Mouse (Mus musculus): ENCODE measurements around the gene Anapc15-ps. TPM values are rescaled to one million over a fixed set of nuclear protein-coding genes. Genes with fewer than 3 reads are reported as not detected.

The Anapc15-ps gene
- polyA plus RNA-seq, 1 experiment from 2014 or later, result not detected

DNA sequence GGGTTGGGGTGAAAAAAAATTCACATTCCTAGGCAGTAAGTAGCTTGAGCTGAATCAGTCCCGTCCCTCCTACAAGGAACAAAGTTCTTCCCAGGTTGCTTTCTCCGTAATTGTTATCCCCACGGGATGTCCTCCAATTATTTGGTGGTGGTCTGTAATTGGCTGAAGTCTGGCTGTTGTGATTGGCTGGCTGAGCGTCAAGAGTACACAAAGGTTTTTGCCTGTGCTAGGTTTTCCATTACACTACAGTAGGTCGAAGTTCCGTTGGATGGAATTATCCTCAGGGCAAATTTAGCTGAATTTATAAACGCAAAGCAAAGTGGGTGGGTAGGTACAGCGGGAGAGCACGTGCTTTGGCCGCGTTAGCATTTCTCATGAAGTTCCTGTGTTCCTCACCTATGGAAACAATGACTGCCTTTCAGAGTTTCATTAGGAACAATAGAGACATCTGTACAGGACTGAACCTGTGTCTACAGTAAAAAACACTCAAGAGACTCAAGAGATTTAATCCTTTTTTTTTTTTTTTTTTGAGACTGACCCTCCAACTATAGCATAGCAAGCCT is 24.8 kb downstream of the Anapc15-ps start:
- ATAC-seq (ENCODE audit: low FRiP score, low TSS enrichment), result no peak
- H3K4me1 ChIP-seq (ENCODE audit: control insufficient read depth, insufficient read depth, low read length), result no peaks in the 10 kb centered on the region

DNA sequence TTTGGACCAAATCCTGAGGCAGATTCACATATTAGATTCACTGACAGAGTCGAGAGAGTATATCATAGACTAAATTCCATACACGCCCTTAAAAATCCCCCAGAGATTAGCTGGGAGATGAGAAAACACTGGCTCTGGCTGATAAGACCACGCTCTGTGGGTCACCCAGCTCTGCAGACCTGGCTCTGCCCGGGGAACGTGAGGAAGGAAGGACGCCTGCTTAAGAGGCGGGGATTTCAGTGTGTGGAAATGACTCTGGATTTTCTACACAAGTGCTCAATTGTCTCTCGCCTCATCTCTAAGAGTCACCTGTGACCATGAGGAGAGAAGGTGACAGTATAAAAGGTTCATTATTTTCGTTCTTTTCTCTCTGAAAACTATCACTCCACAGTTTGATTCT is 26.1 kb downstream of the Anapc15-ps start:
- Histone ChIP-seq H3K9me3 (ENCODE audit: control insufficient read depth, low read length) (no peaks in the 10 kb centered on the region), H3K36me3 (ENCODE audit: control insufficient read depth, insufficient read depth, low read length) (no peaks in the 10 kb centered on the region), H3K4me1 (ENCODE audit: control insufficient read depth, insufficient read depth, low read length) (no peaks in the 10 kb centered on the region), H3K27me3 (ENCODE audit: control insufficient read depth, insufficient read depth, low read length) (no peaks in the 10 kb centered on the region), H3K4me2 (replicated peaks; ENCODE audit: low read depth, low read length) (no peak overlapping the region), H3K4me3 (ENCODE audit: low read length) (no peak overlapping the region), H3K27ac (ENCODE audit: low read depth, low read length) (no peak overlapping the region), H3K9ac (ENCODE audit: low read depth, low read length) (no peak overlapping the region)
- WGBS, result 72% methylated on average over 9 of the region's 9 CpGs
- no peak for ATAC-seq (ENCODE audit: low FRiP score, low TSS enrichment)

More for the DNA sequence above, 24.8 kb downstream of the Anapc15-ps start:
- Histone ChIP-seq H3K27ac (ENCODE audit: low read depth, low read length) (no peak overlapping the region), H3K9me3 (ENCODE audit: control insufficient read depth, low read length) (no peaks in the 10 kb centered on the region), H3K4me2 (replicated peaks; ENCODE audit: low read depth, low read length) (no peak overlapping the region), H3K36me3 (ENCODE audit: control insufficient read depth, insufficient read depth, low read length) (no peaks in the 10 kb centered on the region), H3K4me3 (ENCODE audit: low read length) (no peak overlapping the region), H3K27me3 (ENCODE audit: control insufficient read depth, insufficient read depth, low read length) (no peaks in the 10 kb centered on the region), H3K9ac (ENCODE audit: low read depth, low read length) (no peak overlapping the region)
- 90% methylated on average over 11 of the region's 11 CpGs for WGBS

DNA sequence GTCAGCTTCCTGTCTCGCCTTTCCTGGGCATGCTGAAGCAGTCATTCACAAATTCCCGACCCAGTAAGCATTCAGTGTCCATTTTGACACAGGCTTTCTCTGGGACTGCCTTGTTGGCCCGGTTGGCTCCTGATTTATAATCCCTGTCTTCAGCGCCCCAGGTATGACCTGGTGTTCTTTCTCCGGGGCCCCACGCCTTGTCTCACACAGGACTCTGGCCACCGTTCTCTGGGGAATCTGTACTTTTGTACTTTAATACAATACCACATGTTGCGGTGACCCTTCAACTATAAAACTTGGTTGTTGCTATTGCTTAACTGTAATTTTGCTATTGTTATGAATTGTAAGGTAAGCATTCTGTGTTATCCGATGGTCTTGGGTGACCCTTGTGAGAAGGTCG is 26.7 kb downstream of the Anapc15-ps start:
- Histone ChIP-seq H3K4me1 (ENCODE audit: control insufficient read depth, insufficient read depth, low read length) (no peaks in the 10 kb centered on the region), H3K4me3 (ENCODE audit: low read length) (no peak overlapping the region), H3K36me3 (ENCODE audit: control insufficient read depth, insufficient read depth, low read length) (no peaks in the 10 kb centered on the region), H3K9me3 (ENCODE audit: control insufficient read depth, low read length) (no peaks in the 10 kb centered on the region), H3K27ac (ENCODE audit: low read depth, low read length) (no peak overlapping the region), H3K9ac (ENCODE audit: low read depth, low read length) (no peak overlapping the region), H3K27me3 (ENCODE audit: control insufficient read depth, insufficient read depth, low read length) (no peaks in the 10 kb centered on the region), H3K4me2 (replicated peaks; ENCODE audit: low read depth, low read length) (no peak overlapping the region)
- ATAC-seq (ENCODE audit: low FRiP score, low TSS enrichment), result no peak
- 75% methylated on average over 10 of the region's 10 CpGs for WGBS

DNA sequence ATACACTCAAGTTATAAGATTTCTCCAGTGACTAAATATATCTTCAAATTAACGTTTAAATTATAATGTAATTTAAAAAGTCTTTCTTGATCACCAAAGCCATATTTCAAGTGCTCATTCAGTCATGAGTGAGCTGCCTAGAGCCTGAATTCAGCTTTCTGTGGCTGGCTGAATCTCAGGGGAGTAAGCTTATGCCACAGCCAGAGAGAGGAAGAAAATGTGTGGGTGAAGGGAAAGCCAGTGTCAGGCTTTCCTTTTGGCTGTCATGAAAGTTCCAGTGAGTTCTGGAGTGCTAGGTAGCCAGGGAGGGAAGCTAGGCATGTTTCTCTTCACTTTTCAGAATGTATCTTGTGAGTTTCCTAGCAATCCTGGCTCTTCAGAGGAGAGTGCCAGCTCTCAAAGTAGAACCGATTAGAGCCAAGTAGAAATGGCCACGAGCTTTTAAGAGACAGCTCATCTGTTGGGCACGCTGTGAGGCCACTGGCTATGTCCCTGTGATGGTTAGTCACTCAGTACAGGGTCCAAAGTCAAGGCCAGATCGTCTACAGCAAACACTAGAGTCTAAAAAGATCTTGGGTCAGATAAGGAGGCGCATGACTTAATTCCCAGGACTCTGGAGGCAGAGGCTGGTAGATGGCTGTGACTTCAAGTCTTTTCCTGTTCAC is 29.4 kb downstream of the Anapc15-ps start:
- Histone ChIP-seq H3K27me3 (ENCODE audit: control insufficient read depth, insufficient read depth, low read length) (no peaks in the 10 kb centered on the region), H3K9me3 (ENCODE audit: control insufficient read depth, low read length) (no peaks in the 10 kb centered on the region), H3K9ac (ENCODE audit: low read depth, low read length) (no peak overlapping the region), H3K4me2 (replicated peaks; ENCODE audit: low read depth, low read length) (no peak overlapping the region), H3K36me3 (ENCODE audit: control insufficient read depth, insufficient read depth, low read length) (no peaks in the 10 kb centered on the region), H3K4me3 (ENCODE audit: low read length) (no peak overlapping the region), H3K4me1 (ENCODE audit: control insufficient read depth, insufficient read depth, low read length) (no peaks in the 10 kb centered on the region), H3K27ac (ENCODE audit: low read depth, low read length) (no peak overlapping the region)
- 73% methylated on average over 6 of the region's 6 CpGs for WGBS
- ATAC-seq (ENCODE audit: low FRiP score, low TSS enrichment), result no peak

DNA sequence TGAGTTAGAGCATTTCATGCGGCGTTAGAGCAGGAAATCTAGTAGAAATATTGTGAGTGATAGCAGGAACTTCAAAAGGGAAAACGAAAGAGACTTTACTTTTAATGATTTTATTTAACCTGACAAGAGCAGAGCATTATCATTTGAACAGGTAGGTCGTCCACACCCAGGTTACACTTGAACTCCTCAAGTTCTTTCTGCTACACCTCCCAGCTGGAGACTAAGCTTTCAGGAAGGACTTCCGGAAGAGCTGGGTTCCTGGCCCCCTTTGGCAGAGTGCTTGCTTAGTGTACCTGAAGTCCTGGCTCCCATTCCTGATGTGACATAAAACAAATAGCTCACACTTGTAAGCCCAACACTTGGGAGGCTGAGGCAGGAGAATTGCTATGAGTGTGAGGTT is 30.2 kb downstream of the Anapc15-ps start:
- H3K36me3 ChIP-seq (ENCODE audit: control insufficient read depth, insufficient read depth, low read length), result no peaks in the 10 kb centered on the region
- H3K9ac ChIP-seq (ENCODE audit: low read depth, low read length), result no peak overlapping the region
- H3K4me1 ChIP-seq (ENCODE audit: control insufficient read depth, insufficient read depth, low read length), result no peaks in the 10 kb centered on the region
- H3K27me3 ChIP-seq (ENCODE audit: control insufficient read depth, insufficient read depth, low read length), result no peaks in the 10 kb centered on the region
- ATAC-seq (ENCODE audit: low FRiP score, low TSS enrichment), result no peak
- WGBS, result 76% methylated on average over 5 of the region's 5 CpGs
- no peak overlapping the region for H3K4me3 ChIP-seq (ENCODE audit: low read length)
- no peaks in the 10 kb centered on the region for H3K9me3 ChIP-seq (ENCODE audit: control insufficient read depth, low read length)
- no peak overlapping the region for H3K4me2 ChIP-seq (replicated peaks; ENCODE audit: low read depth, low read length)
- H3K27ac ChIP-seq (ENCODE audit: low read depth, low read length), result no peak overlapping the region

DNA sequence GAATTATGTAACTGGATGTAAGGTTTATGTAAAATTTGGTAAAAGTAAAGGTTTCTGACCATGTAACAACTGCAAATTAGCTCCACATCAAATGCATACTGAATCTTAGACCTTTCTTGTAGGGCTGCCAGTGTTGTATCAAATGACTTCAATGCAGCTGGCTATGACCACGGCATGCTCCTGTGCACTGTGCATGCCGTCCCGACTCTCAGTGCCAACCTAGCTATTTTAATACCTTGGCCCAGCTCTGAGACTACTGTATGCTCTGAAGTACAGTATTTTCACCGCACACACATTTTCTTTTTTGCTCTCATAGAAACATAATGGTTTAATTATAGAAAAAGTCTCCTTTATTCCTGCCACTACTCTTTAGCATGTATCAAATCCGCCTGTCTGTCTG is 31.9 kb downstream of the Anapc15-ps start:
- Histone ChIP-seq H3K4me3 (ENCODE audit: low read length) (no peak overlapping the region), H3K4me2 (replicated peaks; ENCODE audit: low read depth, low read length) (no peak overlapping the region), H3K27ac (ENCODE audit: low read depth, low read length) (no peak overlapping the region), H3K9ac (ENCODE audit: low read depth, low read length) (no peak overlapping the region), H3K4me1 (ENCODE audit: control insufficient read depth, insufficient read depth, low read length) (no peaks in the 10 kb centered on the region), H3K36me3 (ENCODE audit: control insufficient read depth, insufficient read depth, low read length) (no peaks in the 10 kb centered on the region), H3K27me3 (ENCODE audit: control insufficient read depth, insufficient read depth, low read length) (no peaks in the 10 kb centered on the region), H3K9me3 (ENCODE audit: control insufficient read depth, low read length) (no peaks in the 10 kb centered on the region)
- 82% methylated on average over 5 of the region's 5 CpGs for WGBS
- no peak for ATAC-seq (ENCODE audit: low FRiP score, low TSS enrichment)

DNA sequence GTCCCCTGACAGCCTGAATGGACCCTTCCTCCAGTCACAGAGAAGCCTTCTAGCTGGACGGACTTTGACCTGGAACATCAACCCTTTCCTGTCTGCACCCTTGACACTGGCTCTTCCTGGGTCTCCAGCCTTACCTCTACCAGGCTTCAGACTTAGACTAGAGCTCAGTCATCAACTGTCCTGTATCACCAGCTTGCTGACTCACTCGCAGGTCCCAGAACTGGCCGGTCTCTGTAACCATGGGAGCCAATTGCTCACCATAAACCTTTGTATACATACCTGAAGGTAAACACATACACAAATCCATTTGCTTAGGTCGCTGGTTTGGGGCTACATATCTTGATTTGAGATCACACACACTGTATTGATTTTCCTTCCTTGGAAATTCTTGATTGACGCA is 33.8 kb downstream of the Anapc15-ps start:
- Histone ChIP-seq H3K9ac (ENCODE audit: low read depth, low read length) (no peak overlapping the region), H3K27ac (ENCODE audit: low read depth, low read length) (no peak overlapping the region), H3K4me3 (ENCODE audit: low read length) (no peak overlapping the region), H3K9me3 (ENCODE audit: control insufficient read depth, low read length) (no peaks in the 10 kb centered on the region), H3K36me3 (ENCODE audit: control insufficient read depth, insufficient read depth, low read length) (no peaks in the 10 kb centered on the region), H3K4me2 (replicated peaks; ENCODE audit: low read depth, low read length) (no peak overlapping the region), H3K27me3 (ENCODE audit: control insufficient read depth, insufficient read depth, low read length) (no peaks in the 10 kb centered on the region), H3K4me1 (ENCODE audit: control insufficient read depth, insufficient read depth, low read length) (no peaks in the 10 kb centered on the region)
- no peak for ATAC-seq (ENCODE audit: low FRiP score, low TSS enrichment)
- 75% methylated on average over 5 of the region's 5 CpGs for WGBS

DNA sequence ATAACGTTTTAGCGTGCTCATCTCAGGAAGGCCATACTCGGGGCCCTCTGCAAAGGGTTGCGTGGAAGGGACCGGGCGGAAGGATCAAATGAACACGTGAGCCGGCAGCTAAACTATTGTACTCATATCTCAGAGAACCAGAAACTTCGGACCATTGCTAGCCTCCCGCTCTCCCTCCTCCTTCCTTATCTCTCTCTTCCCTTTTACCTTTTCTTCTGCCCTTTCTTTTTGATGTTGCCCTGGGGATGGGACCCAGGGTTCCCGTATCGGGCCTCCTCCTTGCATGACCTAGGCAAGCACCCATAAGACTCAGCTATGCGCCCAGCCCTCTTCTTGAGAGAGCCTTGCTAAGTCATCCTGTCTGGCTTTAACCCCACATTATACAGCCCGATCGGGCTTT is 38.5 kb downstream of the Anapc15-ps start:
- no peak overlapping the region for H3K4me2 ChIP-seq (replicated peaks; ENCODE audit: low read depth, low read length)
- ATAC-seq (ENCODE audit: low FRiP score, low TSS enrichment), result no peak
- no peak overlapping the region for H3K9ac ChIP-seq (ENCODE audit: low read depth, low read length)
- no peaks in the 10 kb centered on the region for H3K36me3 ChIP-seq (ENCODE audit: control insufficient read depth, insufficient read depth, low read length)
- no peaks in the 10 kb centered on the region for H3K27me3 ChIP-seq (ENCODE audit: control insufficient read depth, insufficient read depth, low read length)
- no peaks in the 10 kb centered on the region for H3K9me3 ChIP-seq (ENCODE audit: control insufficient read depth, low read length)
- H3K4me3 ChIP-seq (ENCODE audit: low read length), result no peak overlapping the region
- 86% methylated on average over 15 of the region's 15 CpGs for WGBS
- no peaks in the 10 kb centered on the region for H3K4me1 ChIP-seq (ENCODE audit: control insufficient read depth, insufficient read depth, low read length)
- H3K27ac ChIP-seq (ENCODE audit: low read depth, low read length), result no peak overlapping the region

DNA sequence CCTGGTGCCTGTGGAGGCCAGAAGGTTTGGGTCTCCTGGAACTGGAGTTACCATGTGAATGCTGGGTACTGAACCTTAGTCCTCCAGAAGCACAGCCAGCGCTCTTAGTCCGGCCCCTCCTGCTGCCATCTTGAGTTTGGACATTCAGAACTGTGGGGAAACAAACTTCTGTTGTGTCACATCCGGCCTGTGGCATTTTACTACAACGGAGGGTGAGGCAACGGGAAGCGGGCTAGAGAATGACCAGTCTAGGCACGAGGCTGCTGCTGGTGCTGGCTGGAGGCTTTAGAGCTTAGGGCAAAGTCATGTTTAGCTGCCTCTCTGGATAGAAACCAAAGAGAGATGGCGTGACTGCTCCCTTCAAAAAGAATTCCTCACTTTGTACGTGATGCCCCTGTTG is 39.0 kb downstream of the Anapc15-ps start:
- Histone ChIP-seq H3K4me2 (replicated peaks; ENCODE audit: low read depth, low read length) (no peak overlapping the region), H3K9ac (ENCODE audit: low read depth, low read length) (no peak overlapping the region), H3K4me3 (ENCODE audit: low read length) (no peak overlapping the region), H3K36me3 (ENCODE audit: control insufficient read depth, insufficient read depth, low read length) (no peaks in the 10 kb centered on the region), H3K27ac (ENCODE audit: low read depth, low read length) (no peak overlapping the region), H3K27me3 (ENCODE audit: control insufficient read depth, insufficient read depth, low read length) (no peaks in the 10 kb centered on the region), H3K4me1 (ENCODE audit: control insufficient read depth, insufficient read depth, low read length) (no peaks in the 10 kb centered on the region), H3K9me3 (ENCODE audit: control insufficient read depth, low read length) (no peaks in the 10 kb centered on the region)
- 87% methylated on average over 9 of the region's 9 CpGs for WGBS
- no peak for ATAC-seq (ENCODE audit: low FRiP score, low TSS enrichment)
